Mouse (Mus musculus): Measurements from ENCODE around the gene Zic2. TPM values are rescaled to one million over a fixed set of nuclear protein-coding genes. Genes with fewer than 3 reads are reported as not detected.
"Not testable (repeated sequence)": the region's sequence is repeated elsewhere in the genome, so short reads cannot be mapped to it uniquely, and the experiment has no call there.

Gene Zic2
- polyA plus RNA-seq, 1 experiment from 2014 or later = 0.07 TPM

- not testable (repeated sequence) for ATAC-seq (replicated peaks; ENCODE audit: insufficient number of reproducible peaks, low FRiP score, low TSS enrichment); H3K27ac ChIP-seq (ENCODE audit: low read depth, low read length); H3K4me1 ChIP-seq (ENCODE audit: control insufficient read depth, insufficient read depth, low read length); H3K4me2 ChIP-seq; H3K4me3 ChIP-seq (ENCODE audit: low read depth, low read length); H3K9me3 ChIP-seq (replicated peaks; ENCODE audit: control insufficient read depth, low read length); H3K9ac ChIP-seq (ENCODE audit: low read depth, low read length); H3K36me3 ChIP-seq (ENCODE audit: control insufficient read depth, insufficient read depth, low read length)
- H3K27me3 ChIP-seq (ENCODE audit: control insufficient read depth, insufficient read depth, low read length) = peaks cover 53% of the 10 kb centered on the region
- WGBS (ENCODE audit: insufficient replicate concordance) = 80% methylated on average over 7 of the region's 12 CpGs
Observed at GRCm38 (mm10) chr14:122459332-122459731, 15.9 kb upstream of the Zic2 start.

- Histone ChIP-seq H3K36me3 (ENCODE audit: control insufficient read depth, insufficient read depth, low read length) (no peaks in the 10 kb centered on the region), H3K9ac (ENCODE audit: low read depth, low read length) (no peak overlapping the region), H3K27me3 (ENCODE audit: control insufficient read depth, insufficient read depth, low read length) (peaks cover 54% of the 10 kb centered on the region), H3K4me1 (ENCODE audit: control insufficient read depth, insufficient read depth, low read length) (peaks cover 11% of the 10 kb centered on the region; the same call in 1 of the 2 replicates), H3K9me3 (replicated peaks; ENCODE audit: control insufficient read depth, low read length) (no peaks in the 10 kb centered on the region), H3K4me2 (no peak overlapping the region), H3K27ac (ENCODE audit: low read depth, low read length) (no peak overlapping the region), H3K4me3 (ENCODE audit: low read depth, low read length) (no peak overlapping the region)
- WGBS (ENCODE audit: insufficient replicate concordance) = 90% methylated on average over 1 of the region's 1 CpGs
- ATAC-seq (replicated peaks; ENCODE audit: insufficient number of reproducible peaks, low FRiP score, low TSS enrichment) = no peak
Observed at GRCm38 (mm10) chr14:122459776-122460175, 15.5 kb upstream of the Zic2 start.

- Histone ChIP-seq H3K4me1 (ENCODE audit: control insufficient read depth, insufficient read depth, low read length) (peaks cover 16% of the 10 kb centered on the region; the same call in 1 of the 2 replicates), H3K4me3 (ENCODE audit: low read depth, low read length) (no peak overlapping the region), H3K4me2 (no peak overlapping the region), H3K9me3 (replicated peaks; ENCODE audit: control insufficient read depth, low read length) (no peaks in the 10 kb centered on the region), H3K27ac (ENCODE audit: low read depth, low read length) (no peak overlapping the region), H3K9ac (ENCODE audit: low read depth, low read length) (no peak overlapping the region), H3K36me3 (ENCODE audit: control insufficient read depth, insufficient read depth, low read length) (no peaks in the 10 kb centered on the region), H3K27me3 (ENCODE audit: control insufficient read depth, insufficient read depth, low read length) (peaks cover 54% of the 10 kb centered on the region)
- WGBS (ENCODE audit: insufficient replicate concordance) = 50% methylated on average over 5 of the region's 5 CpGs
- no peak for ATAC-seq (replicated peaks; ENCODE audit: insufficient number of reproducible peaks, low FRiP score, low TSS enrichment)
Observed at GRCm38 (mm10) chr14:122460226-122460625, 15.0 kb upstream of the Zic2 start.

GRCm38 (mm10) chr14:122461500-122461899, 13.7 kb upstream of the Zic2 start:
- no peak overlapping the region for H3K27ac ChIP-seq (ENCODE audit: low read depth, low read length)
- no peak overlapping the region for H3K4me2 ChIP-seq
- no peak overlapping the region for H3K9ac ChIP-seq (ENCODE audit: low read depth, low read length)
- peaks cover 58% of the 10 kb centered on the region for H3K27me3 ChIP-seq (ENCODE audit: control insufficient read depth, insufficient read depth, low read length)
- WGBS (ENCODE audit: insufficient replicate concordance) = 54% methylated on average over 3 of the region's 3 CpGs
- H3K4me1 ChIP-seq (ENCODE audit: control insufficient read depth, insufficient read depth, low read length) = peaks cover 16% of the 10 kb centered on the region; the same call in 1 of the 2 replicates
- no peaks in the 10 kb centered on the region for H3K9me3 ChIP-seq (replicated peaks; ENCODE audit: control insufficient read depth, low read length)
- no peak overlapping the region for H3K4me3 ChIP-seq (ENCODE audit: low read depth, low read length)
- ATAC-seq (replicated peaks; ENCODE audit: insufficient number of reproducible peaks, low FRiP score, low TSS enrichment) = no peak
- H3K36me3 ChIP-seq (ENCODE audit: control insufficient read depth, insufficient read depth, low read length) = no peaks in the 10 kb centered on the region

- H3K27ac ChIP-seq (ENCODE audit: low read depth, low read length) = no peak overlapping the region
- no peak overlapping the region for H3K9ac ChIP-seq (ENCODE audit: low read depth, low read length)
Observed at GRCm38 (mm10) chr14:122461966-122462365, 13.3 kb upstream of the Zic2 start.

GRCm38 (mm10) chr14:122462689-122463079, 12.6 kb upstream of the Zic2 start:
- peaks cover 16% of the 10 kb centered on the region; the same call in 1 of the 2 replicates for H3K4me1 ChIP-seq (ENCODE audit: control insufficient read depth, insufficient read depth, low read length)
- WGBS (ENCODE audit: insufficient replicate concordance) = 11% methylated on average over 17 of the region's 17 CpGs
- no peak overlapping the region for H3K27ac ChIP-seq (ENCODE audit: low read depth, low read length)
- peak overlapping the region; percentile 57; the same call in 1 of the 2 replicates for H3K4me3 ChIP-seq (ENCODE audit: low read depth, low read length)
- no peaks in the 10 kb centered on the region for H3K9me3 ChIP-seq (replicated peaks; ENCODE audit: control insufficient read depth, low read length)
- H3K27me3 ChIP-seq (ENCODE audit: control insufficient read depth, insufficient read depth, low read length) = peaks cover 69% of the 10 kb centered on the region
- H3K36me3 ChIP-seq (ENCODE audit: control insufficient read depth, insufficient read depth, low read length) = no peaks in the 10 kb centered on the region
- ATAC-seq (replicated peaks; ENCODE audit: insufficient number of reproducible peaks, low FRiP score, low TSS enrichment) = no peak
- no peak overlapping the region for H3K9ac ChIP-seq (ENCODE audit: low read depth, low read length)
- H3K4me2 ChIP-seq = no peak overlapping the region

More at GRCm38 (mm10) chr14:122461966-122462365, 13.3 kb upstream of the Zic2 start:
- H3K27me3 ChIP-seq (ENCODE audit: control insufficient read depth, insufficient read depth, low read length) = peaks cover 62% of the 10 kb centered on the region
- H3K9me3 ChIP-seq (replicated peaks; ENCODE audit: control insufficient read depth, low read length) = no peaks in the 10 kb centered on the region
- H3K36me3 ChIP-seq (ENCODE audit: control insufficient read depth, insufficient read depth, low read length) = no peaks in the 10 kb centered on the region
- 28% methylated on average over 9 of the region's 9 CpGs for WGBS (ENCODE audit: insufficient replicate concordance)
- no peak for ATAC-seq (replicated peaks; ENCODE audit: insufficient number of reproducible peaks, low FRiP score, low TSS enrichment)
- H3K4me1 ChIP-seq (ENCODE audit: control insufficient read depth, insufficient read depth, low read length) = peaks cover 16% of the 10 kb centered on the region; the same call in 1 of the 2 replicates
- no peak overlapping the region for H3K4me2 ChIP-seq
- H3K4me3 ChIP-seq (ENCODE audit: low read depth, low read length) = no peak overlapping the region

GRCm38 (mm10) chr14:122463080-122463691, 12.0 kb upstream of the Zic2 start:
- Histone ChIP-seq H3K4me3 (ENCODE audit: low read depth, low read length) (peak overlapping the region; percentile 57), H3K27me3 (ENCODE audit: control insufficient read depth, insufficient read depth, low read length) (peaks cover 74% of the 10 kb centered on the region), H3K9ac (ENCODE audit: low read depth, low read length) (0 out of 2 replicates have a peak overlapping the region, but pooled peaks have one; percentile 22), H3K4me1 (ENCODE audit: control insufficient read depth, insufficient read depth, low read length) (peaks cover 16% of the 10 kb centered on the region; the same call in 1 of the 2 replicates), H3K27ac (ENCODE audit: low read depth, low read length) (no peak overlapping the region), H3K4me2 (peak overlapping the region; percentile 96), H3K36me3 (ENCODE audit: control insufficient read depth, insufficient read depth, low read length) (no peaks in the 10 kb centered on the region), H3K9me3 (replicated peaks; ENCODE audit: control insufficient read depth, low read length) (no peaks in the 10 kb centered on the region)
- 0 out of 2 replicates have a peak, but pooled peaks have one; percentile 7 for ATAC-seq (replicated peaks; ENCODE audit: insufficient number of reproducible peaks, low FRiP score, low TSS enrichment)
- under 1% methylated on average over 40 of the region's 40 CpGs for WGBS (ENCODE audit: insufficient replicate concordance)

GRCm38 (mm10) chr14:122463734-122464341, 11.4 kb upstream of the Zic2 start:
- H3K36me3 ChIP-seq (ENCODE audit: control insufficient read depth, insufficient read depth, low read length); ATAC-seq (replicated peaks; ENCODE audit: insufficient number of reproducible peaks, low FRiP score, low TSS enrichment); H3K9ac ChIP-seq (ENCODE audit: low read depth, low read length); H3K27ac ChIP-seq (ENCODE audit: low read depth, low read length); H3K9me3 ChIP-seq (replicated peaks; ENCODE audit: control insufficient read depth, low read length): not testable (repeated sequence)
- Histone ChIP-seq H3K4me1 (ENCODE audit: control insufficient read depth, insufficient read depth, low read length) (peaks cover 16% of the 10 kb centered on the region; the same call in 1 of the 2 replicates), H3K4me3 (ENCODE audit: low read depth, low read length) (peak overlapping the region; percentile 57), H3K4me2 (peak overlapping the region; percentile 96), H3K27me3 (ENCODE audit: control insufficient read depth, insufficient read depth, low read length) (peaks cover 80% of the 10 kb centered on the region)
- WGBS (ENCODE audit: insufficient replicate concordance) = under 1% methylated on average over 49 of the region's 58 CpGs

All from heart, embryonic 11.5 days (tissue).